Mouse (Mus musculus) forelimb bud, embryonic 11.5 days (tissue): ENCODE results near the gene Gm7102.
"Not testable (repeated sequence)": the region's sequence is repeated elsewhere in the genome, so short reads cannot be mapped to it uniquely, and the experiment has no call there.

ENCODE experiments used
- DNase-seq: peaks from one replicate; pipeline ENCODE4 v3.0.0-alpha.2; 2012; ENCODE audit warnings: low read depth, low spot score

Gene Gm7102

DNA sequence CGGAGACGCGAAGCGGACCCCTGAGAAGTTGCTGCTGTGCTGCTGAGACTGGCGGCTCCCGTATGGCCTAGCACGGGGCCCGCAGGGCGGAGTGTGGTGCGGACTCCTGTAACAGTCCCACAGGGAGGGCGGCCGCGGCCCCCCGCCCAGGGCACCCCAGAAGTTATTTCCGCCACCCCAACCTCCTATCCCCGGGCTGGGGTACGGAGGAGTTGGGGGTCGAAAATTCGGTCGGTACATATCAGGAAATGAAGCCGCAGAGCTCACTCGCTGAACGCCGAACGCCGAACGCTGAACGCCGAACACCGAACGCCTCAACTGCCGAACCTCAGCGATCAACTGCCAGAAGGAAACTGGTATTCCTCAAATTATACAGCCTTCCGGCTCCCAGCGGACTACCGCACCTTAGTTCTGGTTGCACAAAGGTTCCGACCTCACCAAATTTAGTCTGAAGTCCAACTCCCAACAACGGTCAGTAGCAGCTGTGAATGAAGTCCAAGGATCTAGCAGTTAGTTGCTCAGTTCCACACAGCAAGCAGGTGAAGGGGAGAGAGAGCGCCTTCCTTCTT is at the start of gene Gm7102:
Gene Gm7102 (minus strand): TSS at position 554 of the 569 bp plus-strand sequence.
- DNase-seq, result peak; percentile 12

GRCm38 (mm10) chr19:61224678-61225525 is 48.8 kb upstream of the Gm7102 start:
- DNase-seq, result no peak

DNA sequence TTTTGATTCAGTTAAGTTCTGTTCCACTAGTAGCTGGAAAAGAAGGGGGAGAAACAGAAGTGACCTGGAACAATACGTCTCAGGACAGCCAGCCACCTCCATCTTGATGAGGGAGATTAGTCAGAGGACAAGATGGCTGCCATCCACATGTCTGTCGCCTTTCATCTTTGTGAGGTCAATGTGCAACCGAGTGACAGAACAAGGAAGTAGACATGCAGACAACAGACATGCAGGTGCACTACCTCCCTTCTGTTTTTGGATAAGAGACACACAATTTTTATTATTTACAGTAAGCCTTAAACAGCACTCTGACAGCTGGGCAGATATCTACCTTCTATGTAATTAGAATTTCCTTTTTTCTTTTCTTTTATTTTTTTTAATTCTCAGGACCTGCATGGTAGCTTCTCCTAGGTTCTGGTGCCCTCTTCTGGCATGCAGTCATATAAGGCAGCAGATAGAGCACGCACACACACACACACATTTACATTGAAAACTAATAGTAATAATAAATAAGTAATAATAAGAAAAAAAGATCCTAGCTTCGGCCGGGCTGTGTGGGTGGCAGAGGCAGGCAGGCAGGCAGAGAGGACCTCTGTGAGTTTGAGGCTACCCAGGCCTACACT is 47.7 kb upstream of the Gm7102 start:
- peak; percentile 58 for DNase-seq

- DNase-seq, result not testable (repeated sequence)
Observed at GRCm38 (mm10) chr19:61207506-61207905, 31.4 kb upstream of the Gm7102 start.

DNA sequence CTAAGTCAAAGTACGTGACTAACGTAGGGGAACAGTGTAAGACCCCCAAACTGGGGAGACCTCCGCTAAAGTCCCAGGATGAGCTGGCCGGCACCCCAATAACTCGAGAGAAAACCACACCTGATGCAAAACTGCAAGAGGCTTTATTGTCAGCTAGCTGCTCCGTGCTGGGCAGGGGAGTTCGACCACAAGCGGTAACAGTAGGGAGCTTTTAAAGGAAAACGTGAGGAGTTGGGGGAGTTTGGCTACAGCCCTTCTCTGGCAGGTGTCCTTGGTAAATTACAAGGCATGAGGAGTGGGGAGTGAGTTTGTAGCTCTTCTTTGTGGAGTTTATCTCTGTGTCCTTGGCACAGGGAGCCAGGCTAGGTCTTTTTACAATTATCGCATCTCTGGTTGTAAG is 23.7 kb upstream of the Gm7102 start:
- no peak for DNase-seq

GRCm38 (mm10) chr19:61199316-61199715 is 23.2 kb upstream of the Gm7102 start:
- peak; percentile 90 for DNase-seq

DNA sequence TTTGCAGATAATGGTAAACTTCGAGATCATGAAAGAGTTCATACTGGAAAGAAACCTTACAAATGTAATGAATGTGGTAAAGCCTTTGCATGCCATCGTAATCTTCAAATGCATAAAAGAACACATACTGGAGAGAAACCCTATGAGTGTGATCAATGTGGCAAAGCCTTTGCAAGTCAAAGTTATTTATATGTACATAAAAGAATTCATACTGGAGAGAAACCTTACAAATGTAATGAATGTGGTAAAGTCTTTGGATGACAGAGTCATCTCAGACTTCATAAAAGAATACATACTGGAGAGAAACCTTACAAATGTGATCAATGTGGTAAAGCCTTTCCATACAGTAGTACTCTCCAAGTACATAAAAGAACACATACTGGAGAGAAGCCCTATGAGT is 7.5 kb upstream of the Gm7102 start, which contains the start of gene Gm6020:
Gene Gm6020 (plus strand): TSS at position 301 of the 400 bp plus-strand sequence.
- not testable (repeated sequence) for DNase-seq

DNA sequence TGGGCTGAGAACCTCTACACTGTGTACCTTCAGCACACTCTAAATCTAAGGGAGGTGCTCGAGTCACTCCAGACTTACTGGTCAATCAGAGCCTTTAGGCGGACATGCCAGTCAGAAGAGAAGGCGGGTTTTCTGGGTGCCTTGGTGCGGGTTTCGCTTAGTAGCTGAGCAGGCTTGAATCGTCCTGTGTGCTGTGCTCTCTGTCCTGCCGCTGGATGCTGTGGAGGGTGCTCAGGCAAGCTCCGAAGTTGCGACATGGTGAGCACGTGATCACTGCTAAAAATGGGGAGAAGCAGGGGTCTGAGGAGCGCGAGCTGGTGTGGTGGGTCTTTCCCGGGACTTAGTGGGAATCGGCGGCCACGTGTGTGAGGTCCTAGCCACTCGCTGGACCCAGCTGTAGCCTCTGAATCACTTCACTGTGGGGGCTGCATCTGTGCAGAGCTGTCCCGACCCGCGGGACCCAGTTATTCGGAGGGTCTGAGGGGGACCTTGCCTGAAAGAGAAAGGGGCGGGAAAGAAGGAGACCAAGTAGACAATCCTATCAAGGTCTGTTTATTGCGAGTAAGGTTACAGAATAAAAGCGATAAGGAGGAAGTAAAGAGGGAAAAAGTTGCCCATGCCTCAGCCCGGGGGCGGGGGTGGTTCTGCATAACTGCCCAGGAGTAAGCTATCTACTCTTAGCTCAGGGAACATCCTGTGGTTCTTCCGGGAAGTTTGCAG is 24.2 kb downstream of the Gm7102 start:
- no peak for DNase-seq

DNA sequence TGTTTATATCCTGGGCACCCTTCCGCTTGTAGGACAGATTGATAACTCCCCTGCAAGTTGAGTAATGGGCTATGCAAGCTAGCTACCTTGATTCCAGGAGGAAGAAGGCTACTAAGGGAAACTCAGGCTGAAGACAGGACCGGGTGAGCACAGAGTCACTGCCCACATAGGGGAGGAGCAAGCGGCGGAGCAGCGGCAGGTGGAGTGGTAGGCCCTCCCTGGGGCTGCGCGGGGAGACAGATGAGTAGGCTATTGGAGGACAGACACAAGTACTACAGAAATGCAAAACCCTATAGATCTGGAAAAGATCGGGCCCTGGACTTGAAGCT is 24.8 kb downstream of the Gm7102 start:
- no peak for DNase-seq

DNA sequence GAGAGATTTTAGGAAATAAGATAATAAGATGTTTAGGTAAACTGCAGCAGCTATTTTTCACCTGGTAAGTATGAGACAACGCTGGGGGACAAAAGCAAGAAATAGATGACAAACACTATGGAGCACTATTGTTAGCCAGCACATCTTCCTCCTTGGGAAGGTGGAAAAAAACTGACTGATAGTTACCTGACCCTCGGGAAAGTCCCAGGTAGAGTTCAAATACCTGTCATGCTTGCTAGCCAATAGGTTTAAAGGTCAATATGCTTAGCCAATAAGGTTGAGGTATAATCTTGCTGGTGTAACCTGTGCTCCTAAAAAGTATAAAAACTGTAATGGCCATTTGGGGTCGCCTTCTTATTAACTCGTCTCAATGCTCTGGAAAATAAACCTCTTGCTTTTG is 34.8 kb downstream of the Gm7102 start:
- DNase-seq, result no peak

DNA sequence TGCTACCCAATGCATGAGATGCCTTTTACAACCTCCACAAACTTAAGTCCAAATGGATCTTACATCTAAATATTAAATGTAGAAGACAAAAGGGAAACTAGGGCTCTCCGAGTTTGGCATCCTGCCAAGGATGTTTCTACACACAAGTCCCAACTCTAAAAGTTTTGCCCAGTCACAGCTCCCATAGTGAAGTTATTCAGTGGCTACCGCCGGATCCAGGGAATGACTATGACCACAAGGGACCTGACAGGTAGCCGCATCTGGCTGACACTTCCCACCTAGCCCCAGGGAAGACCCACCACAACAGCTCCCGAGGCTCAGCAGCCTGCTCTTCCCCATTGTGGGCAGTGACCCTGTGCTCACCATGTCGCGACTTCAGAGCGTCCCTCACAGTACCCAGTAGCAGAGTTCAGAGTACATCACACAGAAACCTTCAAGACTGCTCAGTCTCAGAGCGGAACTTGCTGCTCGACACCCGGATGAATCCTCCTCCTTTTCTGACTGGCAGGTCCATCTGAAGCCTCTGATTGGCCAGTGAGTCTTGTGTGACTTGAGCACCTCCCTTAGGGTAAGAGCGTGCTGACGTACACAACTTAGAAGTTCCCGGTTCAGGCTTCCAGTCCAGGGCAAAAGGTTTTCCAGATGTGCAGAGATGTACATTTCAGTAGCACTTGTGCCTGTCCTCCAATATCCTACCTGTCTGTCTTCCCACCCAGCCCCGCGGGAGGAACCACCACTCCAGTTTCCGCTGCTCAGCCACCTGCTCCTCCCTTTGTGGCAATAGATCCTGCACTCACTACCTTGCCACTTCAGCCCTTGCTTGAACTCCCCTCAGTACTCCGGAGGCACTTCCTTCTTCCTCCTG is 35.5 kb downstream of the Gm7102 start, which contains the start of gene Zfp950:
Gene Zfp950 (minus strand): TSS at position 499 of the 865 bp plus-strand sequence.
- peak; percentile 89 for DNase-seq

DNA sequence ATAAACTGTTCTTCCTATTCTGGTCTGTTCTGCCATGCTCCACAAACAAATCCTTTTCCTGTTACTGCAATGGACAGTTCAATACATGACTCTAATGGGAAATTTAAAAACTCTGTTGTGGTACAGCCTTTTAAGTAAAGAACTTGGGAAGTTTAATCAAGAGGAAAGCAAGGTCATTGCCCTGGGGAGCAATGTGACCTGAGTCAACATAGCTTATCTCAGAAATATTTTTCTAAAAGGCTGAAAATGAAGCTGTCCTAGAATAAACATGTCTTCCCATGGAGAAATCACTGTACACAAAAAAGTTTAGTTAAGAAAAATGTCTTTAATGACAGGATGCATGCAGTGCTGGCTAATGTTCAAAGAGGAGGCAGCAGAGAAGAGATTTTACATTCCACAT is 37.5 kb downstream of the Gm7102 start:
- no peak for DNase-seq

- DNase-seq, result no peak
Observed at GRCm38 (mm10) chr19:61131096-61131495, 45.0 kb downstream of the Gm7102 start.
